Comparison of ENCODE assay signal across 14 mouse cellular contexts in the genomic region with DNA sequence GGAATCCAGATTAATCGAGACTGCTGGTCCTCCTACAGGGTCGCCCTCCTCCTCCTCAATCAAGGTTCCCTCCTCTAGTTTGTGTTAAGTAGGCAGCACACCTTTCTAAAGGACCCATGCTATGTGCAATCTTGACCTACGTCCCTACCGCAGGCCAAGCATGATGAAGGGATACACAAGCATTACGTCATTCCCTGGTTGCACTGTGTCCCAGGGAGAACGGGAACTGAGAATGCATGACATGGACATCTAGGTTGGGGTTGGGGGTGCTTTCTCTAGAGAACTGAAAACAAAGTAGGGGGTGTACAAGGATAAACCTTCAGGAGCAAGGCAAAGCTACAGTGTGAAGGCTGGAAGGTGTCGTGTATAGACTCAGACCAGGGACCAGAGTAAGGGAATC.
"Had no signal": no experiment of that assay in that cellular context is flagged by ENCODE, and none has a peak within 500 bp of the region (broad histone marks: within the 10 kb centered on the region; RNA-seq: fewer than 3 reads in every experiment).

No protein-coding gene starts in this region.

- ATAC-seq: intestine, embryonic 15.5 days had no signal

- H3K9ac ChIP-seq: intestine, embryonic 15.5 days; kidney, embryonic 15.5 days; limb, embryonic 13.5 days; liver, embryonic 13.5 days; neural tube, embryonic 12.5 days had no signal

- H3K9me3 ChIP-seq: intestine, embryonic 15.5 days; kidney, embryonic 15.5 days; limb, embryonic 13.5 days; liver, embryonic 13.5 days; midbrain, embryonic 10.5 days; neural tube, embryonic 12.5 days had no signal

- H3K4me1 ChIP-seq: intestine, embryonic 15.5 days; kidney, embryonic 15.5 days; midbrain, embryonic 10.5 days; neural tube, embryonic 12.5 days had no signal

- H3K4me3 ChIP-seq: intestine, embryonic 15.5 days; kidney, embryonic 15.5 days; limb, embryonic 13.5 days; liver, embryonic 13.5 days; midbrain, embryonic 10.5 days; neural tube, embryonic 12.5 days had no signal

- H3K27ac ChIP-seq: intestine, embryonic 15.5 days; kidney, embryonic 15.5 days; limb, embryonic 13.5 days; liver, embryonic 13.5 days; midbrain, embryonic 10.5 days; neural tube, embryonic 12.5 days had no signal

- H3K27me3 ChIP-seq: intestine, embryonic 15.5 days; kidney, embryonic 15.5 days; limb, embryonic 13.5 days; liver, embryonic 13.5 days; neural tube, embryonic 12.5 days had no signal

- DNase-seq: kidney, adult 2 months; kidney, postnatal 14 days; left cerebral cortex, postnatal 4 days; liver, embryonic 13.5 days; lung, adult 18-20 months; lung, postnatal 4 days; midbrain, embryonic 14.5 days; right cerebral cortex, postnatal 25 days; thymus, postnatal 36 days had no signal
